Mouse (Mus musculus): ENCODE measurements at regions not wholly inside any gene's neighbourhood (a gene's known extent, or its start where the extent isn't known, plus 50 kb on each side); places are given as distances from the start of the nearest gene placed in this dataset.
"Not testable (repeated sequence)": the region's sequence is repeated elsewhere in the genome, so short reads cannot be mapped to it uniquely, and the experiment has no call there.

DNA sequence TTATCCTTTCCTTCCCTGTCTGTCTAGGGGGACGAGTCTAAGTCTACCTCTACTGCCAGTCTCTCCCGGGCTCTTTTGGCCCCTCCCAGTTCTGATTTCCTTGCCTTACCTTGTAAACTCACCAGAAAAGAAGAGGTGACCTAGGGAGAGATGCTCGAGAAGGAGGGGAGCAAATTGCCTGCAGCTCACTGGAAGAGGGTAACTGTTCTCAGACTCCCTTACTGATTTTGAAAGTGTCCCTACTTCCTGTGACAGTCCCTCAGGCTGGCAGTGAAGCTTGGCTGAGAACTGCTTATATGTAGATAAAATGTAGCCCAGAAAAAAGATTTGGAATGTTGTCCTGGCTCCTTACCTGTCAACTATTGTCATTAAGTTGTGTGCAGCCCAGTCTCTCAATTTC is 180.6 kb upstream of the Tab2 start:
- no peak for DNase-seq (ENCODE audit: low spot score in 2 of 2)

DNA sequence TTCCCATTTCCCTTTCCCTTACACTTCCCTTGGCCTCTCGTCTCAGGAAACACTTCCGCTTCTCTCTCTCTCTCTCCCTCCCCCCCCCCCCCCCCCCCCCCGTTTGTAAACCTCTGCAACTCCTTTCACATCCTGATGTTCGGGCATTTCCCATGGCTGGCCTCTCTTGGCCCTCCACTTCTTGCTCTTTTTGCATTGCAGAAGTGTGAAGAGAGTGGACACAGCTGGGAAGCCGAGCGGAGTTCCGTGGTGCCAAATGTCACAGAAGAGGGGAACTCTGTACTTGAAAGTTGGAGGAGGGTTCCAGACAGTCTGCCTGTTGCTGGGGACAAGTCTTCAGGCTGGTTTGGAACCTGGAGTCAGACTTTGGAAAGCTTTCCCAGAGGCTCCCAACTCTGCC is 179.2 kb upstream of the Tab2 start:
- DNase-seq (ENCODE audit: low spot score in 2 of 2), result no peak

DNA sequence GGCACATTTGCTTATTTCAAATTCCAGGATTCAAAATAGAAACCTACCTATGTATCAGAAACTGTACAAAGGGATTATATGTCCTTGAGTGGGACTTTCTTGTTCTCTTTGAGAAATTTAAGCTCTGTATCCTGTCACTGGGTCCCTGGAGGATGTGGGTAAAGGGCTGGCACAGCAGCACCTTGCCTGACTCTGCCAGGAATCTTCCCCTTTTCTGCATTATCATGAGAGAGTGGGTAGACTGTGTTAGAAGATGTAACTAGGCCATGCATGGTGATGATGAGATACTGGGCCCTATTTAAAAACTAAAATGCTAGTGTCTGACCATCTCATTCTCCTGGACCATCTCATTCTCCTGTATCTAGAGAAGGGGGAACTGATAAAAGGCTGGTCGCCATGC is 178.4 kb upstream of the Tab2 start:
- DNase-seq (ENCODE audit: low spot score in 2 of 2), result no peak

DNA sequence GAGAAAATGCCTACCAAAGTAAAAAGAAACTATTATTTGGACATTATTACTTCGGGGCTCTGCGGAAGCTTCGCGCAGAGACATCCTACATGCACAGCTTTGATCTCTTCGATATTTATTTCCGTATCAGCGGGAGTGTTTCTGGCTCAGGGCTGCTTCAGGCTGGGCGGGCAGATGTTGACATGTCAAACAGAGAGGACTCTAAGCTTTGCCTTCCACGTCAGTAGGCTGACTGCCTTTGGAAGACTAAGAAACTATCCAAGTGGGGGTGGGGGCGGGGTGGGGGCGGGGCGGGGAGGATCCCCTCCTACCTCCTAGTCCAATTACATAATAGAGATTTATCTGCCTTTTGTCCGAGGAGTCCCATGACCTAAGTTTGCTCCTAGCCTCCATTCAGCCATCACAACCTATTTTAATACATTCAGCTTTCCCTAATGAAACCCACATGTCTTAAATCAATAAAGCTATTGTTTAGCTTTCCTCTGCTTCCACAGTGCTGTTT is 177.5 kb upstream of the Tab2 start:
- no peak for DNase-seq (ENCODE audit: low spot score in 2 of 2)

DNA sequence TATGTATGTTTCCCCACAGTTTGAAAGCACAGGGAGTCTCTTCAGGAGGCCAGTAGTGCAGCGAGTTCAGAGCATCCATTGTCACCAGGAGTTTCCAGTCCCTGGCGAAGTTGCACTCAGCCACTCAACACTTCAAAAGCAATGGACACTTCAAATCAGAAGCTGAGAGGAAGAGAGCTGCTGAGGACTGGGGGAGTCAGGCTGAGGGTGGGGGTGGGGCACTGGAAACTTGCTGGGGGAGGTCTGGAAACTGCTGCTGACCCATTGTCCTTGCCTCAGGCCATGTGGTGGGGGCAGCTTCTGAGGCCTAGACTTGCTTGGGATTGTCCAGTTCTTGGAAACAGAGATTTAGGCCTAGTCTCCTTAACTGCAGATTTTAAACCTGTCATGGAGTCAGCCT is 176.8 kb upstream of the Tab2 start:
- DNase-seq (ENCODE audit: low spot score in 2 of 2), result no peak

DNA sequence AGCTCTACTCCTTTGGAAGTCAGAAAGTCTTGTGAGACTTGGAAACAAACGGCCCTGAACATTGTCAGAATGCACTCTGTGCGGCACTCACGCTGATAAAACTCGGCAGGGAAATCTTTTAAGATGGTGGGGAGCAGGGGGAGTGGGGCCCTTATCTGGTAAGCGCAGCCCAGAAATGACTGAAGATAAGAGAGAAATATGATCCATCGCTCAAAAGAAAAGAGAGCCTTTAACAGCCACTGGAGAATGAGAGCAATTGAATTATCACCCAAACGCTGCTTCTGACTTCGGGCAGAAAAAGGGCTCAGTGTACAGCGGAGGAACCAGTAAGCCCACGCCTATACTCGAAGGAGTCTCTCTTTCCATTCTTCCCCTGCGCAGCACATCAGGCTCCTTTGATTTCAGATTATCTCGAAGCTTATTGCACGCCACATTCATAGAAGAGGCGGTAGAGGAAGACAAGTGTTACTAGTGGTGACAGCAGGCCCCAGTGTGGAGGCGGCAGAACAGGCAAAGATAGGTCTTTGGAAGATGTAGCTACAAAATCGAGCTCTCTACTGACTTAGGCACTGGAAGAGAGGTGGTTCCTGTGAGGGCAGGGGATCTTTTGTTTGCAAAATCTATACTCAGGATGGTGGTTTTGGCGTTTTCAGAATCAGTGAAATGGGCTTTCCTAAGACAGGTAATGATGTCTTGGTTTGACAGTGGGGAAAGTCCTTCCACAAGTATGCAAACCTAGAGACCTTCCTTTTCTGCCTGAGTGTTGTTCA is 174.6 kb upstream of the Tab2 start:
- DNase-seq (ENCODE audit: low spot score in 2 of 2), result peak; percentile 29 to 71

DNA sequence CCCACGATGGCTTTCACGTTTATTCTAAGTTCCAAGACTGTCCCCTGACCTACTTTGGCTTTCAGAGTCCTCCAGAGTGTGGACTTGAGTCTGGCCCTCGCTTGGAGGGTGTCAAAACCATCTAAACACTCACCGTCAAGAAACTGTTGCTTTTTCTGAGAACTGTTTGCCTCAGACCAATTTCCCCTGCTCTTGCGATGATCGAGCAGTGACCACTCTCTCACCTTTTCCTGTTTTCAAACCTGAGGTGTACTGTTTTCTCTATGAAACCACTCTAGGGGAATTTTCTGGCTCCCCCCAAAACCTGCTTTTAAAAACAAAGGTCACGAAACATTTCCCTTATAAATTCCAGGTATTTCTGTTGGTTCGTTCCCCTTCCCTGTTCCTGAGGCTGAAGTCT is 174.0 kb upstream of the Tab2 start:
- DNase-seq (ENCODE audit: low spot score in 2 of 2), result no peak

DNA sequence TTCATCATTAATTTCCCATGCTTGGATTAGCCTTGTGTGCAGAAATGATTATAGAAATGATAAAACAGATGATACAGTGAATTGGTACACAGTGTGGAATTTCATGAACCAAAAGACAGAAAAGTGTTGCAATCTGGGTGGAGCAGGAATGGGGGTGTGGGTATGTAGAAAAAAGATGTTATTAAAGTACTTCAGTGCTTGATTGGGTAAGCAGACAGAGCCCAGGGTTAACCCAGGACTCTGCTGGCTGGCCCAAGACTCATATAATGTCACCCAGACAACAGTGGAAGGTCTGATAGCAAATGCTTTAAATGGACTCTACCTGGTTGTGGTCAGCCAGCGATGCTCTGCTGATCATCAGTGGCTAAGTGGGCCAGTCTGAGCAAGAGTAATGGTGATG is 168.1 kb upstream of the Tab2 start:
- no peak for DNase-seq (ENCODE audit: low spot score in 2 of 2)

DNA sequence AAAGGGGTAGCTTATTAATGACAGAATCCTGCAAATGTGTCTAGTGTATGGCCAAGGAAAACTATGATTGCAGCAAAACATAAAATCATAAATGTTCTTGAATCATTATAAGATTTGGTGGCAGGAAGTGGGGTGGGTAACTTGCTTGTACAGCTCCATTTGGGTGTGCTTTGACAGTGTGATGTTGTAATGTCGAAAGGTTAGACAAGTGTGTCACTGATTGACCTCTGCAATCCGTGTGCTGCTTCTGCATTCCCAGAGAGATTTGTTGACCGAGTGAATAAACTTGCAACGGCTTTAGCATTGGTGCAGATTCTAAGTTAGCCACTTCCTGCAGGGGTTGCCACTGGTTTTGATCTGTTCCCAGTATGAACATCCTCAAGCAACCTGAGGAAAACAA is 165.9 kb upstream of the Tab2 start:
- DNase-seq (ENCODE audit: low spot score in 2 of 2), result no peak

DNA sequence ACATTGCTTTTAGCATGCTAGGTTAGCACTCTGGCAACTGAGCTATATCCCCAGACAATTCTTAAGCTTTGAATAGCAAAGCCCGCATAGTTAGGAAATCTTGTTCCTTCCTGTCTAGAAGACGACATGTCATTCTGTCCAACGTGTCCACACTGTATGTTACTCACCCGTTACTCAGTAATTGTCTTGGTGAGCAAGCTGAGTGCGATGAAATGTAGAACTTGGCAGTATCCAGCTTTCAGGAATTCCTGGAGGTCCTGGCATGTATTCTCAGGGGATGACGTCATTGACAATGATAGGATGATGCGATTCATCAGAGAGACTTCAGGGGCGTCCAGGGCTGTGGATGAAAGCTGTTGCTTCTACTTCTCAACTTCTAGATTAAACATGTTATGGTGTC is 160.8 kb upstream of the Tab2 start:
- no peak for DNase-seq (ENCODE audit: low spot score in 2 of 2)

DNA sequence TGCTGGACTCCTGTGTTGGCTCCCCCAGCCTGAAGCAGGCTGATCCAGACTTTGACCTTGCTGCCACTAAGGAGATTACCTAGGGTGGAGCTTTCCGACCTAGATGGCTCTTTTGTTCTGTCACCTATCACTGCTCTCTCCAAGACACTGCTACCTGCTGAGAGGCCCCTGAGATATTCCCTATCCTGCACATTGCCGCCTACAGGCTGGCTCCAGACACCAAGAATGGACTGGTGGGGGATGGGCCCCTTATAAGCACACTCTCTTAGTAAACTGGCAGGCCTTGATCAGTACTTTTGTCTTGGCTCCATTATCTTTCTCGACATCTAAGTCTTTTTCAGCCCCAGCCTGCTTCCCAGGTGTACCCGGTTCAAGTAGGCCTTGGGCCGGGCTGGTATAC is 158.9 kb upstream of the Tab2 start:
- not testable (repeated sequence) for DNase-seq (ENCODE audit: low spot score in 2 of 2)

DNA sequence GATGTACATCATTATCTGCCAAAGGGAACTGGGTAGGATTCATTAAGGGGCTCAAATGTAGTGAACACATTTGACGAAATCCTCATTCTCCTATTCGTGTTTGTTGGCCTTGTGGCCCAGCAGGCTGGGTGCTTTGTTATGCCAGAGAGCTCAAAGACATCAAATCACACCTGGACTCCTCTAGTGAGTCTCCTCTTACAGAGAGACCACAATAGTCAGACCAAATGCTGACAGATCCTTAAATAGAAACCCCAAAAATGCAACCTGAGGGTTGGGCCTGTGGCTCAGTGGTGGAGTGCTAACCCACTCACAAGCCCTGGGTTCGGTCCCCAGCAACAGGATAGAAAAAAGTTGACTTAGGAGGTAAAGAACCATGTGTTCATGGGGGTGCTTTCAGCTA is 158.5 kb upstream of the Tab2 start:
- no peak for DNase-seq (ENCODE audit: low spot score in 2 of 2)

DNA sequence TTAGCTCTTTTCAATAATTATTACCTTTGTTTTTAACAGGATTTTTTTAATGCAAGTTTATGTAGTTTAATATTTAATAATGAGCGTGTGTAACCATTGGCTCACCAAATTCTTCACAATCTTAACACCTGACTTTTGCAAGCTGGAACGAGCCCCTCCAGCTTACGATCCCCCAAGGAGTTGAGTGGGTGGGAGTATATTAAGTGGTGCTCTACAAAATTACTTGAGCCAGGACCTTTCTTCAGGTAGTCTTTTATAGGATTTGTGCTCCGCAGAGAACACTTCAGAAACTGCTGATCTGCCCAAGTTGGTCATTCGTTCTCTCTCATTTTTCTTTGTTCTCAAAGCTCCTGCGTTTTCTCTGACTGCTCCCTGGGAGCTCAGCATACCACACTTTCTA is 144.5 kb upstream of the Tab2 start:
- DNase-seq (ENCODE audit: low spot score in 2 of 2), result no peak

DNA sequence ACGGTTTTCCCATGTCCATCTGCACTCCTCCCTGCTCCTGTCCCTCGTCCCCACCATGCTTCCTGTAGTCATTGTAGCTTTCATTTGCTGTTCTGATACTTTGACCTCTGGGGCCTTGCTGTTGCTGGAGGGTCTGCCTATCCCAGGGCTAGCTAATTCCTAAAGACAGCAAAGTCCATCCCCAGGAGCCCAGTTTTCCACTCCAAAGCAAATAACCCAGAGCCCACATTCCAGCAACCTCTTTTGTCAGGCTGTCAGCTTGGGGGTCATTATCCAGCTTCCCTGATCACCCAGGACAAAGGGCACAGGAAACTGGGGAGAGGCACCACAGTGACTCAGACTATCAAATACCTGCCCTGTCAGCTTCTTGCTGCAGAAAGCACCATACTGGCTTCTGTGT is 139.9 kb upstream of the Tab2 start:
- DNase-seq (ENCODE audit: low spot score in 2 of 2), result no peak

DNA sequence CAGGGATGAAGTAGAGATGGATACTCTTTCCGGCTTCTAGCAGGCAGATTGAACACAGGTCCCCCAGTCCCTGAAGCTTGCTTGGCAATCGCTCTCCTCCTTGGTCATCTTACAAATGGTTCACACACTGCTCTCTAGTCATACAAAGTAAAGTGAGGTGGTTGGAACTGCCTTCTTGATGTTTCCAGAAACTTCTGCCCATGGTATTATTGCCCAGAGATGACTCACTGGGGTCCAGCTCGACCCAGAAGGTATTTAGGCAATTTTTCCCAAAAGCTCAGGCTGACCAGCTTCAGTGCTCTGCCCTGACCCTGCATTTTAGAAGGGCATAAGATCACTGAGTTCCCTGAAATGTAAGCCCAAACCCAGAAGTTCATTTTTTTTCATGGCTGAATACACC is 139.2 kb upstream of the Tab2 start:
- no peak for DNase-seq (ENCODE audit: low spot score in 2 of 2)

DNA sequence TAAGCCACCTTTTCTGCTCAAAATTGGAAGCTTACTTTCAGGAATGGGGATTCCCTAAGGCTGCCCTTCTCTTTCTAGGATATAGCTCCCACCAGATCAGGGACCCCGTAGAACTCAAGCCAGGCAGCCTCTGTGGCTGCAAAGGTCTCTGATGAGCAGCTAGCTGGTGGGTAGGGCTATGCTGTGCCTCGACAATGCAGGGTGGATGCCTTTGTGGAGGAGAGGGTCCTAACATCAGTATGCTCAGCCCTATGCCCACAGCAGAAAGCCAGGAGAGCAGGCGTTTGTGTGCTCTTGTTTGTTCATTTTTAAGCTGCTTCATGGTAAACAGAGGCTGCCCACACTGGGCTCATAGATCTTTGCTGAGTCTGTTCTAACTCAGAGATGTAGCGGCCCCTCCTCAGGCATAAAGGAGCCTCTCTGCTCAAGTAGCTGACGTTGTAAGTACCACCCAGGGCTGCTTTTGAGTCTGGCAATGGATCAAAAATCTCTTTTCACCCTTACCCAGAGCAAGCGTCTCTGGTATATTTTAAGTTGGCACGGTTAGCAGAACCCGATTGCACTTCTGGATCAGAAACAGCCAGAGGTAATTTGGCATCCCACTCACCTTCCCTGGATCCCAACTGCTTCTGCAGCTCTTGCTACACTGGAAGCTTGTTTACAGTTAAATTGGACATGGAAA is 136.0 kb upstream of the Tab2 start:
- no peak for DNase-seq (ENCODE audit: low spot score in 2 of 2)

DNA sequence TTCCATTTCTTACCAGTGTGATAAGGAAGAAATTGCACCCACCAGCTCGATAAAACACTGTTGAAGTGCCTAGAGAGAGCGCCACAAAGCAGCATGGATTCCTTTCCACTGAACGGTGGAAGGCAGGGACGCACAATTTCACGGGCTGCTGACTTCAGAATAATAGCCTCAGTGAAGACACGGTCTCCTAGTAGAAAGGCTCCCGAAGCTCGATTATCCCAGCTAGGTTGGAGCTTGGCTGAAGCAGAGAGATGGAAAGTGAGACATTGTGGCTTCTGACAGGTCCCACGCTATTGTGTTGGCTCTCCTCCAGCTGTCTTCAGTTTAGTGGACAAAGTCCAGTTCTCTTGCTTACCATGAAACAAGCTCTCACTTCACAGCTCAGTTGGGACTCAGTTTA is 133.3 kb upstream of the Tab2 start:
- DNase-seq (ENCODE audit: low spot score in 2 of 2), result no peak

DNA sequence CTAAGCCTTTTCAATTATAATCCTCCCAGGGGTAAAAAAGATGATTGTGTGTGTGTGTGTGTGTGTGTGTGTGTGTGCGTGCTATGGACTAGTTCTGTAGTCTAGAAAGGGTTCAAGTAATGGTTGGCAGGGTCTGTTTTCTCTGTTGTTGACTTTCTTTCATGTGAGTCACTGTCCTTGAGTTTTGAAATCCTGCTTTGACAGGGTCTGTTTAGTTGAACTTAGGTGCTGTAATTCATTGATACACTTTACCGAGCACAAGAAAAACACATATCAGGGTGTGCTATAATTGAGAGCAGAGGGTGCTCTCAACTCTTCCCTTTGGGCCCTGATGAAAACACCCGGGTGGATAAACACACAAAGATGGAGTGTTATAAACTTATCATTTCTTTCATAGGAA is 132.7 kb upstream of the Tab2 start:
- DNase-seq (ENCODE audit: low spot score in 2 of 2), result no peak

DNA sequence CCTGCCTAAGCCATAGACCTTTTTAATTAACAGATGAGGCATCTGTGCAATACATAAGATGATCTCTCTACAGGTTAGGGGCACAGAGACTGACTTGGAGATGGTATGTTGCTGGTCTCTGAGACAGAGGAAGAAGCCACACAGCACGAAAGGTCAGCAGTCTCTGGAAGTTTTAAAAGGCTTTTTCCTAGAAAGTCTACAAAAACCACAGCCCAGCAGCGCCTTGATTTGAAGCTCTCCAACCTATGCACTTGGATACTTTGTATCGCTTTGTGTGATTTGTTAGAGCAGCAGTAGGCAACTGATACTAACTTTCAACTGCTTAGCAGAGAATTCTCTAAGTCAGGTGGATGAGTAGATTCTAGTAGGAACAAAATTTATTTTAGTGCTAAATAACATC is 132.3 kb upstream of the Tab2 start:
- DNase-seq (ENCODE audit: low spot score in 2 of 2), result no peak

DNA sequence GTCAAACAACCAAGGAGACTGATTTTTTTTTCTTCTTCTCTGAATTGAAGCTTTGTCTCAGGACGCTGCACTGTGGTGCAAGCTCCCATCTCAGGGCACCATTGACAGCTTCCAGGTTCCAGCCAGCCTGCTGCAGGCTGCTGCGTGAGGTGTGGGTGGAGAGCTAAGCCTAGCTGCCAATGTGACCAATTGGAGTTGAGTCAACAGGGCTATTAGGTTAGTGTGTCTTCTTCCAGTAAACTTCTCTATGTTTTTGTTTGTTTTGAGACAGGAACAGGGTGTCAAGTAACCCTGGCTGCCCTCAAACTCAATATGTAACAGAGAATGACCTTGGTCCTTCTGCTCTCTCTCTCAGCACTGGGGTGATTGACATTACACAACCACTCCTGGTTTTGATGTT is 131.1 kb upstream of the Tab2 start:
- no peak for DNase-seq (ENCODE audit: low spot score in 2 of 2)

DNA sequence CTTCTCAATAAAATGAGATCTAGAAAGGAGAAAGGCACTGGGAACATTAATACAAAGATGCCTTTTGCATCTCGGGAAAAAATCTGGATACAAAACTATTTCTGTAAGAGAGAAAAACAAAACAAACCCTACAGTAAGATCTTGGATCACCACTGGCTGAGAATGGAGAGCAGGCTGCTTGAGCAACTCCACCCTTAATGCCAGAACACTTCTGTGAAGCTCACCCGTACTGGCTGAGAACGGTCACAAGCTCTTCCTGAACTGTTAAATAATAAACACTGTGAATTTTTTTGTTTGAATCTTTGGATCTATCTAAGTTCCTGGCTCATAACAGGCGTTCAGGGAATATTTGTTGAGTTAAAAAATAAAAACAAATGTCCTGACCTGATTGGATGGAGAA is 130.4 kb upstream of the Tab2 start:
- DNase-seq (ENCODE audit: low spot score in 2 of 2), result no peak

DNA sequence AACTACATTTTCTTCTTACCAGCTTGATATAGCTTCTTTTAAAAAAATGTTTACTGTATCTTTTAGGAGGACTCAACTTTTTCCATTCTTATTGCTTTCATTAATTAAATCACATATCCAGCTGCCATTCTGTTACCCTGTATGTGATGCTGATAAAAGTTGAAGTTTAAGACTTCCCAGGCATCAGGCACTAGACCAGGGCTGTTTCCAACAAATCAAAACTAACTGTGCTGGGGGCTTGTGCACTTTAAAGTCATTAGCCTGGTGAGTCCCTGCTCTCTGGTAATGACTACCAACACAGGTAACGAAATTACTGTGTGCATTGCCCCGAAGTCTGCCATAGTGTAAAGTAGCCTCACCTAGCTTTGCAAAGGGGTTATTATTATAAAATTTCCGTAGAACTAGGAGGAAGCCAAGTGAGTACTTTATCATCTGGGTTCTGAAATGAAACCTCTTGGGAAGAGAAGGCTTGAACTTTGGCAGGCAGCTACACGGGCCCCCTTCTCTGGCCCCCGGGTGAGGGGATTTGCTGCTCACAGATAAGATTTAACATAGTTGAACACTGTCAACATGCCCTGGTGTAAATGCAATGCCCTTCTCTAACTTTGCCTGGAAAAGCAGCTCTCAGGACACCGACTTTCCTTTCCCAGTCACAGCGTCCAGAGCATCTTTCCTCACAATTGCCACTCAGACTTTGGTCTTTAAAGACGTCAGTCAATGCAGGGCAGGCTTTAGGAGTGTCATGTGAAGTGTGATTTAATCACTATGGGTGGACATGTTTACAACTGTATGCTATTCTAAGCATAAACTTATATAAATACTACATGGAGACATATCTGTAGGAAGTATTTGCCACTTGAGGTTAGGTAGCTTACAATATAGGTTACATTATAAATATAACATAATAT is 122.1 kb upstream of the Tab2 start:
- DNase-seq (ENCODE audit: low spot score in 2 of 2), result no peak

All from left cerebral cortex, adult 8-10 months (tissue).